Comparison of ENCODE assay signal across 31 mouse cellular contexts in the genomic region with DNA sequence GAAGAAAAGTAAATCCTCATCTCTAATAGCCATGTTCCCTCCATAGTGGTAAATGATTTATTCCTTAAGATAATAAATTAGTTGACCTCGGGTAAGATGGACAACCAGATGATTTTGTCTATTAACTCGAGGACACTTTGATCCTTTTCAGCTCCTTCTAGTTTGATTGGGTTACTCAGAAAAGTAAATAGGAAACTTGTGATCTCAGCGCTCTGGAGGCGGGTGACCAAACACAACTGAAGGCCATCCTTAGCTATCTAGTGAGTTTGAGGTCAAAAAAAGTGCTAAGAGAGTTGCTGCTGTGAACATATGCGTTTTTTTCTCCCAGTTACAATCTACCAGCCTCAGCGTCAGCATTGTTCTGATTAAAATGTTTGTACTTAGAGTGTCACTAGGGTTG. TPM values are rescaled to one million over a fixed set of nuclear protein-coding genes. Genes with fewer than 3 reads are reported as not detected.
DNase-seq lines count a peak whose midpoint lies in the region; ATAC-seq and TF ChIP-seq lines count a peak whose summit lies in the region.
"Had no signal": no experiment of that assay in that cellular context is flagged by ENCODE, and none has a peak within 500 bp of the region (broad histone marks: within the 10 kb centered on the region; RNA-seq: fewer than 3 reads in every experiment).

No protein-coding gene starts in this region.

- no peak overlapping the region for H3K4me3 ChIP-seq in intestine, postnatal 0 days (ENCODE audit: low read depth, low read length)
- H3K4me3 ChIP-seq: embryonic facial prominence, embryonic 10.5 days; embryonic facial prominence, embryonic 13.5 days; erythroblast, embryonic 14.5 days; forebrain, embryonic 12.5 days; forebrain, embryonic 15.5 days; heart, embryonic 12.5 days; heart, embryonic 15.5 days had no signal

- ATAC-seq in intestine, postnatal 0 days: 0 out of 2 replicates have a peak, but pooled peaks have one; percentile 26
- ATAC-seq: CD4-positive, CD25-positive, alpha-beta regulatory T cell, adult 4 months; forebrain, embryonic 15.5 days had no signal

- no peaks in the 10 kb centered on the region for H3K27me3 ChIP-seq in intestine, postnatal 0 days (replicated peaks; ENCODE audit: control insufficient read depth, insufficient read depth, low read length)
- H3K27me3 ChIP-seq: forebrain, embryonic 15.5 days; heart, embryonic 12.5 days; heart, embryonic 15.5 days had no signal

- H3K36me3 ChIP-seq in intestine, postnatal 0 days (ENCODE audit: control insufficient read depth, insufficient read depth): peaks cover 5% of the 10 kb centered on the region; the same call in 1 of the 2 replicates

- WGBS in intestine, postnatal 0 days: 57% methylated on average over 6 of the region's 6 CpGs

- H3K4me1 ChIP-seq in intestine, postnatal 0 days (replicated peaks; ENCODE audit: control insufficient read depth, insufficient read depth, low read length): no peaks in the 10 kb centered on the region
- H3K4me1 ChIP-seq: embryonic facial prominence, embryonic 10.5 days; embryonic facial prominence, embryonic 13.5 days; forebrain, embryonic 12.5 days; forebrain, embryonic 15.5 days; heart, embryonic 12.5 days; heart, embryonic 15.5 days had no signal

- DNase-seq in kidney, adult 9 months: peak; percentile 70
- no peak for DNase-seq in kidney, postnatal 4 days
- peak; percentile 12 to 29 for DNase-seq in kidney, postnatal 36 days
- no peak for DNase-seq in kidney, postnatal 14 days
- DNase-seq in yolk sac, embryonic 10.5 days (ENCODE audit: low spot score): peak; percentile 57
- no peak for DNase-seq in heart, postnatal 36 days
- DNase-seq: adrenal gland, adult 2 months; adrenal gland, postnatal 14 days; cerebellum, adult 11 months; cerebellum, adult 2 months; cerebellum, adult 9-11 months; cerebellum, postnatal 25 days; embryo, embryonic 11 days; gastrocnemius, postnatal 25 days; heart, adult 18-20 months; heart, postnatal 10 days; heart, postnatal 4 days had no signal

- H3K4me2 ChIP-seq in intestine, postnatal 0 days (replicated peaks; ENCODE audit: low read depth): no peak overlapping the region
- H3K4me2 ChIP-seq: embryonic facial prominence, embryonic 13.5 days; forebrain, embryonic 12.5 days; forebrain, embryonic 15.5 days; heart, embryonic 12.5 days; heart, embryonic 15.5 days; hindbrain, embryonic 14.5 days had no signal

- intact Hi-C loops in heart, postnatal 36 days (cut with DNase I): no loop called here

- no peak overlapping the region for H3K9ac ChIP-seq in intestine, postnatal 0 days (ENCODE audit: low read depth, low read length)
- H3K9ac ChIP-seq: embryonic facial prominence, embryonic 13.5 days; forebrain, embryonic 12.5 days; forebrain, embryonic 15.5 days; heart, embryonic 12.5 days; heart, embryonic 15.5 days; hindbrain, embryonic 14.5 days had no signal

- TF ChIP-seq CTCF in intestine, postnatal 0 days (IDR thresholded peaks at IDR 0.05; ENCODE audit: low read depth): no peak

- H3K27ac ChIP-seq in intestine, postnatal 0 days (ENCODE audit: low read depth, low read length): peak overlapping the region; percentile 46
- H3K27ac ChIP-seq: embryonic facial prominence, embryonic 10.5 days; embryonic facial prominence, embryonic 13.5 days; forebrain, embryonic 12.5 days; forebrain, embryonic 15.5 days; heart, embryonic 15.5 days; hindbrain, embryonic 14.5 days had no signal

- H3K9me3 ChIP-seq in intestine, postnatal 0 days (ENCODE audit: control insufficient read depth): no peaks in the 10 kb centered on the region
- H3K9me3 ChIP-seq: embryonic facial prominence, embryonic 10.5 days; embryonic facial prominence, embryonic 13.5 days; forebrain, embryonic 12.5 days; forebrain, embryonic 15.5 days; heart, embryonic 15.5 days had no signal

RNA-seq across cellular contexts. Expression of gene Asb11, which starts 6.2 kb away (rescaled TPM):
- 8.8 and 9.9 TPM in 2 replicates for polyA plus RNA-seq in intestine, postnatal 0 days (2015; fragmentation: Nextera tagmentation; extraction: Ambion mirVana)
- total RNA-seq in heart, postnatal 36 days (2021): 100 to 1,000 TPM; 116 to 171 TPM
- total RNA-seq: adrenal gland, postnatal 14 days; common myeloid progenitor, adult 5-6 weeks had no signal
- polyA plus RNA-seq: C2C12; CD4-positive, CD25-positive, alpha-beta regulatory T cell, adult 4 months; embryonic facial prominence, embryonic 10.5 days; embryonic facial prominence, embryonic 13.5 days; erythroblast, embryonic 14.5 days; forebrain, embryonic 12.5 days; hindbrain, embryonic 11.5 days; hindbrain, embryonic 14.5 days had no signal

RNA-seq across cellular contexts. Expression of gene Piga, which starts 11.0 kb away (rescaled TPM):
- polyA plus RNA-seq in intestine, postnatal 0 days (2015; fragmentation: Nextera tagmentation; extraction: Ambion mirVana): 8.2 and 8.8 TPM in 2 replicates
- total RNA-seq in heart, postnatal 36 days (2021): 1 to 10 TPM; 2.2 to 2.3 TPM

RNA-seq across cellular contexts. Expression of gene Vegfd, which starts 57.4 kb away (rescaled TPM):
- 1.2 and 1.6 TPM in 2 replicates for polyA plus RNA-seq in intestine, postnatal 0 days (2015; fragmentation: Nextera tagmentation; extraction: Ambion mirVana)
- total RNA-seq in heart, postnatal 36 days (2021): 1 to 10 TPM; 1.8 to 1.9 TPM
- total RNA-seq: common myeloid progenitor, adult 5-6 weeks; MEL had no signal
- polyA plus RNA-seq: CD4-positive, CD25-positive, alpha-beta regulatory T cell, adult 4 months; erythroblast, embryonic 14.5 days had no signal

Comparison
In these comparisons a context has a peak if more than half of its experiments do, and no peak if none do; other contexts are left out.
1. DNase-seq: peak in kidney, adult 9 months (single experiment), kidney, postnatal 36 days (2 of 2) and yolk sac, embryonic 10.5 days (single experiment); none in kidney, postnatal 4 days (0 of 2), kidney, postnatal 14 days (single experiment) and heart, postnatal 36 days (0 of 2).